ENCODE assay signal across 8 mouse cellular contexts in the genomic region with DNA sequence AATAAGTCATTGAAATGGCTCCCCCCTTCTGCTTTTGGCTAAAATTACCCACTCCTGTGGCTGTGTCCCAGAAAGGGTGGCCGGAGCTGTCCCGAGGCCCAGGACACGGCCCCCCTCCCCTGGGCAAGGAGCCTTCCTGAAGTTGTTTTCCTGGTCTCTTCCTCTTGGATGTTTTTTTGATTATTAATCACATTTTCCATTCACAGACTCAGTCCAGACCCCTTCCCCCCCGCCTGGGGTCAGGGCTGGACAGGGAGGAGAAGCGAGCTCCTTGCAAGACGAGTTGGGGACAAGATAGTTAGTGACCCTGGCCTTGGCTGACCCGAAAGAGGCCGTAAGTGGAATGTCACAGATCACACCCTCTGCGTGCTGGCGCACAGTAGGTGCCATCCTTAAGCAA. TPM values are rescaled to one million over a fixed set of nuclear protein-coding genes. Genes with fewer than 3 reads are reported as not detected.
DNase-seq lines count a peak whose midpoint lies in the region; ATAC-seq and TF ChIP-seq lines count a peak whose summit lies in the region.
"Not testable (repeated sequence)": the region's sequence is repeated elsewhere in the genome, so short reads cannot be mapped to it uniquely, and the experiment has no call there.

A gene (plus strand): TSS at position 207 of the 400 bp plus-strand sequence.

- not testable (repeated sequence) for ATAC-seq in embryonic facial prominence, embryonic 12.5 days (ENCODE audit: insufficient number of reproducible peaks, insufficient read depth, low FRiP score, low TSS enrichment); kidney, embryonic 16.5 days (ENCODE audit: low FRiP score, low TSS enrichment); limb, embryonic 11.5 days (ENCODE audit: insufficient number of reproducible peaks, low FRiP score, low TSS enrichment, low read depth); megakaryocyte, adult 5-6 weeks (ENCODE audit: poor library complexity, severe bottlenecking)

- H3K9ac ChIP-seq in embryonic facial prominence, embryonic 12.5 days; kidney, embryonic 16.5 days (replicated peaks; ENCODE audit: low read length); limb, embryonic 11.5 days (ENCODE audit: low read length): not testable (repeated sequence)

- intact Hi-C loops in heart, postnatal 25 days (cut with DNase I): not testable (repeated sequence)

- 73% methylated on average over 10 of the region's 10 CpGs for WGBS in embryonic facial prominence, embryonic 12.5 days
- 85% methylated on average over 10 of the region's 10 CpGs for WGBS in kidney, embryonic 16.5 days
- WGBS in limb, embryonic 11.5 days: 70% methylated on average over 9 of the region's 10 CpGs
- 89% methylated on average over 10 of the region's 10 CpGs for WGBS in spleen, adult 2 months

- H3K27ac ChIP-seq in embryonic facial prominence, embryonic 12.5 days; kidney, embryonic 16.5 days (ENCODE audit: low read length); limb, embryonic 11.5 days (replicated peaks; ENCODE audit: low read depth, low read length); spleen, adult 2 months (ENCODE audit: insufficient read depth, low read length): not testable (repeated sequence)

- not testable (repeated sequence) for H3K36me3 ChIP-seq in embryonic facial prominence, embryonic 12.5 days; kidney, embryonic 16.5 days (ENCODE audit: insufficient read depth, low read length); limb, embryonic 11.5 days (ENCODE audit: control insufficient read depth, insufficient read depth, low read length); spleen, adult 2 months (ENCODE audit: control insufficient read depth, insufficient read depth, low read length)

- DNase-seq in adrenal gland, adult 2 months; heart, postnatal 25 days (ENCODE audit: low spot score); limb, embryonic 11.5 days (ENCODE audit: low spot score); spleen, adult 2 months (ENCODE audit: low read depth in 1 of 2, low spot score in 2 of 2): not testable (repeated sequence)
- peak; percentile 49 for DNase-seq in gastrocnemius, postnatal 25 days

- H3K27me3 ChIP-seq in embryonic facial prominence, embryonic 12.5 days; kidney, embryonic 16.5 days (ENCODE audit: insufficient read depth, low read length); limb, embryonic 11.5 days (ENCODE audit: control insufficient read depth, insufficient read depth, low read length); spleen, adult 2 months (ENCODE audit: control insufficient read depth, insufficient read depth, low read length): not testable (repeated sequence)

- H3K9me3 ChIP-seq in embryonic facial prominence, embryonic 12.5 days; kidney, embryonic 16.5 days (ENCODE audit: low read length); limb, embryonic 11.5 days (ENCODE audit: control insufficient read depth, low read length): not testable (repeated sequence)

- peak within 1 kb of the TSS; percentile 38 for H3K4me2 ChIP-seq in embryonic facial prominence, embryonic 12.5 days (replicated peaks)
- H3K4me2 ChIP-seq in kidney, embryonic 16.5 days (replicated peaks; ENCODE audit: low read depth, low read length); limb, embryonic 11.5 days (ENCODE audit: low read depth, severe bottlenecking): not testable (repeated sequence)

- not testable (repeated sequence) for TF ChIP-seq CTCF in spleen, adult 2 months (IDR thresholded peaks at IDR 0.05; ENCODE audit: extremely low read depth, insufficient read depth, insufficient read length, insufficient replicate concordance)

- TF ChIP-seq POLR2A in spleen, adult 2 months (IDR thresholded peaks at IDR 0.05; ENCODE audit: low read depth, low read length): not testable (repeated sequence)

- not testable (repeated sequence) for H3K4me1 ChIP-seq in embryonic facial prominence, embryonic 12.5 days; kidney, embryonic 16.5 days (ENCODE audit: insufficient read depth, low read length); limb, embryonic 11.5 days (ENCODE audit: control insufficient read depth, insufficient read depth, low read length); spleen, adult 2 months (ENCODE audit: control insufficient read depth, insufficient read depth, insufficient read length)

- H3K4me3 ChIP-seq in embryonic facial prominence, embryonic 12.5 days; kidney, embryonic 16.5 days (ENCODE audit: low read length); limb, embryonic 11.5 days (ENCODE audit: low read depth, low read length); spleen, adult 2 months (ENCODE audit: extremely low read depth, insufficient read depth, insufficient read length): not testable (repeated sequence)

RNA-seq across cellular contexts. Expression of the gene that starts here (rescaled TPM):
- 10 to 100 TPM; 53.0 to 90.8 TPM for total RNA-seq in adrenal gland, adult 2 months (2021)
- 198 and 290 TPM in 2 replicates for polyA plus RNA-seq in adrenal gland, adult 2 months (2012; rRNA removed)
- 337 and 358 TPM in 2 replicates for polyA plus RNA-seq in embryonic facial prominence, embryonic 12.5 days (2016; fragmentation: Nextera tagmentation; extraction: Ambion mirVana)
- total RNA-seq in gastrocnemius, postnatal 25 days (2021): 10 to 100 TPM; 37.2 to 42.1 TPM
- total RNA-seq in heart, postnatal 25 days (2021): 10 to 100 TPM; 74.2 to 87.4 TPM
- polyA plus RNA-seq in kidney, embryonic 16.5 days (2015; fragmentation: Nextera tagmentation; extraction: Ambion mirVana): 168 and 184 TPM in 2 replicates
- polyA plus RNA-seq in limb, embryonic 11.5 days (2014; fragmentation: Nextera tagmentation; extraction: Ambion mirVana): 202 and 214 TPM in 2 replicates
- total RNA-seq in megakaryocyte, adult 5-6 weeks (2015): 12.9 and 13.4 TPM in 2 replicates
- 50.2 and 52.1 TPM in 2 replicates for total RNA-seq in megakaryocyte, adult 5-6 weeks (2017)
- polyA plus RNA-seq in spleen, adult 2 months (2012; rRNA removed): 45.0 and 52.1 TPM in 2 replicates
